Mouse (Mus musculus): ENCODE measurements around the gene Hoxa7. TPM values are rescaled to one million over a fixed set of nuclear protein-coding genes. Genes with fewer than 3 reads are reported as not detected.

Gene Hoxa7
- total RNA-seq, 2 experiments from 2014 or later = 4.7 to 5.0 TPM

DNA sequence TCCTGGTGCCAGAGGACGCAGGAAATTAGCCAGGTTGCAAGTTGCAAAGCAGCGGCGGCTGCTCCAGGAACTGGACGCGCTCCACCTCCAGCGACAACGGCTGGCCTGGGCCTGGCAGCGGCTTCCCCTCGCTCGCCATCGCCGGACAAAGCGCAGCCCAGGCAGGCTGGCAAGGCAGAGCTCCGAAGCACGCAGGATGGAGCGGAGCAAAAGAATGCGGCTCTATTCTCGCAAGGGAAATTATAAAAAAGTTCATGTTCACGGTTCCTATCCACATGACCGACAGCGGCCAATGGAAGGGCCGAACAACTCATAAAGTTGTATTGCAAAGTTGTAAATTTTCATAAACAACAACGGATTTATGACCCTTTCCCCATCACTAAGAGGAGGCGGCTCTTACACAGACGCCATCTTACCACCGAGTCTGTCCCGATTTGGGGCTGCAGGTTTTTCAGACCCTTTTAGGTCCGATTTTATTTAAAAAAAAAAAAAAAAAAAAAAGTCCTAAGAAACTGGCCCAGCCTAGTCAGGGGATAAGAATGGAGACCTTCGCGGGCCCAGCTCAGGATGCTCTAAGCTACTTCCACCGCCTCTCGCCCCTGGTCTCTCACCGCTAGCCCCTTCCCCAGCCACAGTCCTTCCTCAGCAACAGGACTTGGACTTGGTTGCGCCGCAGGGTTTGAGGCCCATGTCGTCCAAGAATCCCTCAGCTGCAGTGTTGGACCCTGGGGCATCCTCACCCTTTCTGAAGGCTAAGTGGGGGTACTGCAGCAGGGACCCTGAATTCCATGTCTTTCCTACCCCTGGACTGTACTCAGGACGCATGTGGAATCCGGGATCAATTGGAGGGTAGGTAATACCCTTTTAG lies 8.3 kb downstream of the Hoxa7 start, which contains the start of the genes Hoxa3 and Gm28308:
Gene Hoxa3 (minus strand): TSS at position 218 of the 868 bp plus-strand sequence.
Gene Gm28308 (minus strand): TSS at position 221 of the 868 bp plus-strand sequence.
- peak; percentile 78 for DNase-seq (ENCODE audit: low spot score)

- peak; percentile 30 for DNase-seq (ENCODE audit: low spot score)
Observed at GRCm38 (mm10) chr6:52212556-52213118, 9.0 kb downstream of the Hoxa7 start.

- no peak for DNase-seq (ENCODE audit: low spot score)
Observed at GRCm38 (mm10) chr6:52211961-52212360, 9.7 kb downstream of the Hoxa7 start.

DNA sequence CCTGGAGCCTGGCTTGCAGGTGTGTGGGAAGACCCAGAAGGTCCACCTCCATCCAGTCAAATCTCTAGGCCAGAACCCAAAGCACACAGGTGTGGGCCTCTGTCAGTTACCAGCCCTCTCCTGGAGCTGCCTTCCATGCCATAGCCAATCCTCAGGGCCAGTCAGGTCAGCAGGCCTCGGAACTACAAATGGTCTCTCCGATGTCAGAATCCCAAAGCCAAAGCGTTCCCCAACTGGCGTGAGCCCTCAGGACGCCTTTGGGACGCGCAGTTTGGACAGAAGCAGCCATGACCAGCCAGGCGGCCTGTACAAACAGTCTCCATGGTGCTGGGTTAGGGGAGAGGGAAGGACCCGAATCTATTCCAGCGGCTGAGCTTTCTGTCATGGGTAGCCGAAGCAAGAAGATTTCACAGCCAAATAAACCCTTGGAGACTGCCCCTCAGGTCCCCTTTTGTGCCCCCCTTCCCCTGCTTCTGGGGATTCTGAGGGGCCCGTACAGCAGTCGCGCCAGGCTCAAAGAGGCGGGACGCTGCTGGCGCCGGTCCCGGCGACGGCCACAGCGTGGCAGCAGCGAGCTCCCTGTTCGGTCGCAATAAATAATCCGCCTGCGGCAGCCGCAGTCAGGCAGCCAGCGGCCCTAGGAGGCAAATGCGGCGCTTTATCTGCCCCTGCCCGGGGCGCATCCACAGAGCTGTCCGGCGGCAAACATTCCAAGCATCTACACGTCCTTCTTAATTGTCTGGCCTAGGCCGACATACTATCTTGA lies 10.3 kb downstream of the Hoxa7 start:
- DNase-seq (ENCODE audit: low spot score) = peak; percentile 80

DNA sequence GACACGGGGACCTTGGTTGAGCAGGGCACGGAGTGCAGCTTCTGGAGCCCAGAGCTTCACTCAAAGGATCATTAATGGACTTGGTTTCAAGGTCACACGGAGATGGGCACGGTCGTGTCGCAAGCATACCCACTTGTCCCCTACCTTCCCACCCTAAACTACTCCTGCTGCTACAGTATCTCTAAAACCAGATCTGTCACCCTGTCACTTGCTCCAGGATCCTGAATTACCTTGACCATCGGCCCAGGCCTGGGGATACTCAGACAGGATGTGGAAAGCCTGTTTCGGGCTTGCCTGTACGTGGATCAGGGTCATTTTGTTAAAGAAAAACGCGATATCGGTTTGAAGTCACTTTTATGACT lies 12.0 kb downstream of the Hoxa7 start:
- DNase-seq (ENCODE audit: low spot score) = peak; percentile 1

GRCm38 (mm10) chr6:52208868-52209684 lies 12.6 kb downstream of the Hoxa7 start:
- no peak for DNase-seq (ENCODE audit: low spot score)

DNA sequence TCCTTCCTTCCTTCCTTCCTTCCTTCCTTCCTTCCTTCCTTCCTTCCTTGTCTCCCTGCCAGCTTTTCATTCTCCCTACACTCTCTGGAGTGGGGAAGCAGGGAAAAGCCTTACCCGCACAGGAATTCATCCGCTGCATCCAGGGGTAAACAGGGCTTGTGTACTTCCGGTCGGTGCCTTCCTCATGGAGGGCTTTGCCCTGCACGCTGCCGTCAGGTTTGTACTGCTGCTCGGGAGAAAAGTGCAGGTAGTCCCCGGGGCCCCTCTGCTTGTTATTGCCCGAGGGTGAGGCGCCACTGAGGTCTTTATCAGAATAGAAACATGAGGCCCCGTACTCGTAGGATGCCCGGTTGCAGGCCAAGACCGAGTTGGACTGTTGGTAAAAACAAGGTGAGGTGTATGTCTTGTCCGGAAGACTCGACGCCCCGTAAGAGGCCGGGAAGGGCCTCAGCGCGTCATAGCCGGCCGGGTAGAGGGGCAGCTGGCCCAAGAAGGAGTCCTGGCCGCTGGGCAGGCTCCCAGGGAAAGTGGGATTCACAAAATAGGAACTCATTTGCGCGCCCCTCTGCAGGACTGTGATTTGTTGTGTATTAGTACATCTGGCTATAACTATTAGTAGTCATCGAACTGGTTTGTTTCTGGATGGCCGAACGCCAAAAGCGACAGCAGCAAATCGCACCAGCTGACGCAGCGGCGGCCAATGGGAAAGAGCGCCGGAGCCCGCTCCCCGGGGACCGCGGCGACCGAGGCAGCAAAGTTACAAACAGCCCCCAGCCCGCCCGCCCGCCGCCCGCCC lies 13.4 kb downstream of the Hoxa7 start, which contains the start of gene Hoxa6:
Gene Hoxa6 (minus strand): TSS at position 651 of the 796 bp plus-strand sequence.
- DNase-seq (ENCODE audit: low spot score) = peak; percentile 53

DNA sequence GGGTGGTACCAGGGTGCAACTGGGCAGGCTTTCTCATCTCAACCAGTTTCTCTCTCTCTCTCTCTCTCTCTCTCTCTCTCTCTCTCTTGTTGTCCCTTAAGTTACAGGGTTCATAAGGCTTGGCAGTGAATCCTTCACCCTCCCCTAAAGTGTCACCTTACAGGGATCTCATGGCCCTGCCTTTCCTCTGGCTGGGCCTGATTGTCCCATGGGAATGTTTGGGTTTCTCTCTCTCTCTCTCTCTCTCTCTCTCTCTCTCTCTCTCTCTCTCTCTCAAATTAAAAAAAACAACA lies 14.0 kb downstream of the Hoxa7 start:
- no peak for DNase-seq (ENCODE audit: low spot score)

GRCm38 (mm10) chr6:52206882-52207683 lies 14.6 kb downstream of the Hoxa7 start:
- no peak for DNase-seq (ENCODE audit: low spot score)

GRCm38 (mm10) chr6:52205638-52206621 lies 15.7 kb downstream of the Hoxa7 start:
- no peak for DNase-seq (ENCODE audit: low spot score)

GRCm38 (mm10) chr6:52205221-52205620 lies 16.4 kb downstream of the Hoxa7 start:
- DNase-seq (ENCODE audit: low spot score) = no peak

GRCm38 (mm10) chr6:52204050-52204752 lies 17.5 kb downstream of the Hoxa7 start, which contains the start of gene Hoxa5:
Gene Hoxa5 (minus strand): TSS chr6:52204587.
- peak; percentile 84 for DNase-seq (ENCODE audit: low spot score)

DNA sequence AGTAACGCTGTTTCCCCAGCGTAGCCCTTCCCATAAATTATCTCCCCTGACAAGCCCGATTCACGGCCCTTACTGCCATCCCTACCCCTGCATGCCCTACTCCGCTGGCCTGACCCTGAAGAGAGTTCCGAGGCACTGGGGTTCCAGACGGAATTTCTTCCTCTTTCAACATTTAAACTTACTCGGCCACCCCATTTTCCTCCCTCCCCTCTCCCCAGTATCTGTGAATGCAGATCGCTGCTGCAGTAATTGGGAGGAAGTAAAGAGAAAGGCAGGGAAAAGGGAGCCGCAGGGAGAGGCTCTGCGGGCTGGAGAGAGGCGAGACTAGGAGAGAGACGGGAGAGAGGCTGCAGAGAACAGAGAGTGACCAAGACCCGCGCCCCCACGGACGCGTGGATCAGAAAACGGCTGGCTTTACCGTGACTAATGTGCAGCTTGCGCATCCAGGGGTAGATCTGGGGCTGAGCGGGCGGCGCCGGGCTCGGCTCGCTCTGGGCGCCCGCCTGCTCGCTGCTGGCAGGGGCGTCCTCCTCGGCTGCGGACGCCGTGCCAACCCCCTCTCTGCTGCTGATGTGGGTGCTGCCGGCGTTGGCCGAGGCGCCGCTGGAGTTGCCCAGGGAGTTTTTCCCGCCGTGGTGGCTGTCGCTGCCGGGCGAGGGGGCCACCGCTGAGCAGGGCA lies 18.1 kb downstream of the Hoxa7 start:
- no peak for DNase-seq (ENCODE audit: low spot score)

DNA sequence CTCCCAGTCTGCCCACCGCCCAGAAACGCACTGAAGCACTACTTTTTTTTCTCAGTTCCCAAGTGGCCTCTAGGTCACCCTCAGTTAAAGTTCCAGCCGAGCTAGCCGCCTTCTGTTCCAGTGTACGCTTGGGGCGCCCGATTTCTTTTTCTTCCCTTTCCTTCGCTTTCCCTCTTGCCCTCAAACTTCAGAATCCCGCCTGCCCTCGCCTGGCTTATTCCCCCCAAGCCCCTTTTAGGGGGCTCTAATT lies 18.6 kb downstream of the Hoxa7 start:
- DNase-seq (ENCODE audit: low spot score) = no peak

- DNase-seq (ENCODE audit: low spot score) = no peak
Observed at GRCm38 (mm10) chr6:52202362-52203120, 19.1 kb downstream of the Hoxa7 start.

GRCm38 (mm10) chr6:52201269-52201668 lies 20.4 kb downstream of the Hoxa7 start:
- no peak for DNase-seq (ENCODE audit: low spot score)

Measured in gastrocnemius, adult 18-20 months (tissue).